Mouse (Mus musculus): ENCODE measurements around the gene Pum2. TPM values are rescaled to one million over a fixed set of nuclear protein-coding genes. Genes with fewer than 3 reads are reported as not detected.

The Pum2 gene
- total and polyA plus RNA-seq, 3 experiments: 62.9 to 140 (median 87.8) TPM

GRCm38 (mm10) chr12:8674891-8675341 lies 982 bp downstream of the Pum2 start:
- H3K4me3 ChIP-seq (ENCODE audit: control insufficient read depth in 1 of 2, insufficient read depth in 1 of 2, low read depth in 2 of 2, low read length in 2 of 2): peak overlapping the region; percentile 77 to 97
- H3K79me2 ChIP-seq (ENCODE audit: control insufficient read depth, insufficient read depth, low read length, poor library complexity): peaks cover 49% of the 10 kb centered on the region
- peaks cover 9 to 13% of the 10 kb centered on the region in 2 experiments for H3K4me1 ChIP-seq (ENCODE audit: control insufficient read depth in 1 of 2, insufficient read depth in 2 of 2, low read length in 2 of 2)
- peak overlapping the region; percentile 88 for H3K27ac ChIP-seq (ENCODE audit: control insufficient read depth, low read depth, low read length)
- no peaks in the 10 kb centered on the region for H3K9me3 ChIP-seq (replicated peaks; ENCODE audit: insufficient read depth, low read length)
- no peaks in the 10 kb centered on the region for H3K27me3 ChIP-seq (ENCODE audit: control insufficient read depth in 1 of 2, insufficient read depth in 2 of 2, low read length in 2 of 2)
- peak overlapping the region; percentile 99 for H3K9ac ChIP-seq (ENCODE audit: control insufficient read depth, low read depth, low read length, poor library complexity, severe bottlenecking)
- peaks cover 15 to 31% of the 10 kb centered on the region in 2 experiments for H3K36me3 ChIP-seq (ENCODE audit: control insufficient read depth in 1 of 2, insufficient read depth in 2 of 2, low read length in 2 of 2)
- peak; percentile 69 for DNase-seq (ENCODE audit: low read depth, low spot score)
- TF ChIP-seq MXI1 (IDR thresholded peaks at IDR 0.05; ENCODE audit: low read depth, low read length) (peak; percentile 91), MYC (IDR thresholded peaks at IDR 0.05; ENCODE audit: low read depth, low read length) (peak; percentile 79; the same call in 1 of the 2 replicates), USF1 (IDR thresholded peaks at IDR 0.05; ENCODE audit: low read depth, low read length) (no peak), ZNF384 (IDR thresholded peaks at IDR 0.05; ENCODE audit: low read depth, low read length) (no peak), NRF1 (IDR thresholded peaks at IDR 0.05; ENCODE audit: insufficient read depth, low read depth, low read length, poor library complexity, severe bottlenecking) (no peak), MAFK (IDR thresholded peaks at IDR 0.05; ENCODE audit: borderline replicate concordance, low read depth, low read length) (no peak), TBP (IDR thresholded peaks at IDR 0.05; ENCODE audit: low read depth, low read length) (peak; percentile 42; the same call in 1 of the 2 replicates)

- peaks cover 54% of the 10 kb centered on the region for H3K79me2 ChIP-seq (ENCODE audit: control insufficient read depth, insufficient read depth, low read length, poor library complexity)
- H3K36me3 ChIP-seq (ENCODE audit: control insufficient read depth in 1 of 2, insufficient read depth in 2 of 2, low read length in 2 of 2): peaks cover 18 to 32% of the 10 kb centered on the region in 2 experiments
- H3K4me3 ChIP-seq (ENCODE audit: control insufficient read depth in 1 of 2, insufficient read depth in 1 of 2, low read depth in 2 of 2, low read length in 2 of 2): peak overlapping the region; percentile 77 to 97
- no peaks in the 10 kb centered on the region for H3K9me3 ChIP-seq (replicated peaks; ENCODE audit: insufficient read depth, low read length)
- no peak for TF ChIP-seq KAT2A (conservative IDR thresholded peaks at IDR 0.05; ENCODE audit: low read depth, low read length)
- TF ChIP-seq SIN3A (IDR thresholded peaks at IDR 0.05; ENCODE audit: low read length): peak; percentile 77
- TF ChIP-seq EP300 (IDR thresholded peaks at IDR 0.05; ENCODE audit: low read depth in 1 of 2, low read length in 2 of 2): 0 out of 4 replicates have a peak, but pooled peaks of 1 of the 2 experiments have one; percentile 21
- 0 out of 2 replicates have a peak, but pooled peaks have one; percentile 11 for TF ChIP-seq HCFC1 (IDR thresholded peaks at IDR 0.05; ENCODE audit: low read depth, low read length)
- peak; percentile 15; the same call in 1 of the 2 replicates for TF ChIP-seq NELFE (IDR thresholded peaks at IDR 0.05; ENCODE audit: low read depth, low read length)
- TF ChIP-seq USF1 (IDR thresholded peaks at IDR 0.05; ENCODE audit: low read depth, low read length): peak; percentile 81
- TF ChIP-seq MAZ (IDR thresholded peaks at IDR 0.05; ENCODE audit: low read depth, low read length): 0 out of 2 replicates have a peak, but pooled peaks have one; percentile 19
- no peak for TF ChIP-seq POLR2A (IDR thresholded peaks at IDR 0.05; ENCODE audit: control insufficient read depth in 1 of 2, insufficient read depth in 1 of 2, low read depth in 1 of 2, low read length in 2 of 2, poor library complexity in 1 of 2)
- peak; percentile 65 for TF ChIP-seq MAX (IDR thresholded peaks at IDR 0.05; ENCODE audit: low read length)
- no peak for TF ChIP-seq MAFK (IDR thresholded peaks at IDR 0.05; ENCODE audit: borderline replicate concordance, low read depth, low read length)
- TF ChIP-seq MXI1 (IDR thresholded peaks at IDR 0.05; ENCODE audit: low read depth, low read length): peak; percentile 81
- no peak for TF ChIP-seq BHLHE40 (IDR thresholded peaks at IDR 0.05; ENCODE audit: borderline replicate concordance, low read depth, low read length)
- 0 out of 4 replicates have a peak, but pooled peaks of 1 of the 2 experiments have one; percentile 35 for TF ChIP-seq USF2 (IDR thresholded peaks at IDR 0.05; ENCODE audit: borderline replicate concordance in 1 of 2, insufficient read depth in 1 of 2, low read depth in 1 of 2, low read length in 2 of 2)
- peak overlapping the region; percentile 99 for H3K9ac ChIP-seq (ENCODE audit: control insufficient read depth, low read depth, low read length, poor library complexity, severe bottlenecking)
- H3K4me1 ChIP-seq (ENCODE audit: control insufficient read depth in 1 of 2, insufficient read depth in 2 of 2, low read length in 2 of 2): peaks cover 9 to 13% of the 10 kb centered on the region in 2 experiments
- peak; percentile 54 for DNase-seq (ENCODE audit: low read depth, low spot score)
- H3K27me3 ChIP-seq (ENCODE audit: control insufficient read depth in 1 of 2, insufficient read depth in 2 of 2, low read length in 2 of 2): no peaks in the 10 kb centered on the region
- H3K27ac ChIP-seq (ENCODE audit: control insufficient read depth, low read depth, low read length): peak overlapping the region; percentile 88
These were observed 1.4 kb downstream of the Pum2 start for GRCm38 (mm10) chr12:8675361-8675760.

Measured in MEL (cell line).